Mouse (Mus musculus): ENCODE measurements around the gene Myt1l.
A peak's percentile ranks its signal among the peaks of the same experiment; 100 is the strongest.

The Myt1l gene

DNA sequence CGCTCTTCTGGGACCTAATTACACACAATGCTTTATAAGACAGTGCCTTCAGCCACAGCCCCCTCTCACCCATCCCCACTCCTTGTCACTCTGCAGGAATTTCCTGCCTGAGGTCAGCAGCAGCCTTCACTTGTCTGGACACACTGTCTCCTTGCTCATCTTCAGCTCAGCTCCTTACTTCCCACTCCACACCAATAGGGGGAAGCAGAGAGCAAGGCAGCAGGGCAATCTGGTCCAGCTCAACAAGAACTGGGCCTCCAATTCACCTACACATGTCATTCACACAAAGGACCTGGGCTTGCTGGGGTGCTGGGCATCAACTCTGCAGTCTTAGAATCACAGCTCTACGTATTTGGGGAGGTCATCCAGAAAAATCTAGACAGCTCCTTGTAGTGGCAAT lies 33.0 kb downstream of the Myt1l start:
- DNase-seq (ENCODE audit: low spot score in 2 of 2), result peak in 1 of 2 experiments; percentile 33

DNA sequence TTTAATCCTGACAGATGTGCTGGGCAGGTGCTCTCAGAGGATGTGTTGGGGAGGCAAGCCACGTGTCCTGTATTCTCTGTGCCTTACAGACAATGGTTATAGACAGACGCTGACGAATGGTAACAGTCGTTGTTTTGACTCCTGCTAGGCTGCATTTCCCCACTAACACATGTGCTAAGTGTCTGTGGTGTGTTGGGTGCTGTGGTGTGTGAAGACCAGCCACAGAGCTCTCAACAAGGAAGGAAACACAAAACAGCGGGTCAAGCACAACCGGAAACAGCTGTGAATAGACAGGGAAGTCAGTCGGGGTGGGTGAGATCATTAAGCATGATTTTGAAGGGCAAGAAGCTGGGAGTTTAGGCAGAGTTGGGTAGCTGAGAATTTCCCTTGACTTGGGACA lies 41.1 kb downstream of the Myt1l start:
- DNase-seq (ENCODE audit: low spot score in 2 of 2), result no peak

DNA sequence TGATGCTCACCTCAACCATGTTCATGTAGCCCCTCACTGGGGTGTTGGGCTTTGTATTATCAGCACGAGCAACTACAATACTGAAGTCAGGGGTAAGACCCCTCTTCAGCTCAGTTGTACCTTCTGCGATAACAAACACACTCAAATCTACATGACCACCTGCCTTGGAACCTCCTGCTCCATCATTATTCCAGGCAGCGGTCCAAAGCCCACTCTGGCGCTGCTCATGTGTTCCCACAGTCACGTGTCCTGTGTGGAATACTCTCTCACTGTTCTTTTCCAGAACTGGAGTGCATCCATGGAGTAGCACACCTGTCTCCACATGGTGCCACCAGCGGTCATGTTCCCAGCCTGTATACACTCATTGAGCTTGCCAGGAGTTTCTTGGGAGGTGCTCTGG lies 42.2 kb downstream of the Myt1l start:
- no peak for DNase-seq (ENCODE audit: low spot score in 2 of 2)

GRCm38 (mm10) chr12:29571613-29572012 lies 43.4 kb downstream of the Myt1l start:
- no peak for DNase-seq (ENCODE audit: low spot score in 2 of 2)

DNA sequence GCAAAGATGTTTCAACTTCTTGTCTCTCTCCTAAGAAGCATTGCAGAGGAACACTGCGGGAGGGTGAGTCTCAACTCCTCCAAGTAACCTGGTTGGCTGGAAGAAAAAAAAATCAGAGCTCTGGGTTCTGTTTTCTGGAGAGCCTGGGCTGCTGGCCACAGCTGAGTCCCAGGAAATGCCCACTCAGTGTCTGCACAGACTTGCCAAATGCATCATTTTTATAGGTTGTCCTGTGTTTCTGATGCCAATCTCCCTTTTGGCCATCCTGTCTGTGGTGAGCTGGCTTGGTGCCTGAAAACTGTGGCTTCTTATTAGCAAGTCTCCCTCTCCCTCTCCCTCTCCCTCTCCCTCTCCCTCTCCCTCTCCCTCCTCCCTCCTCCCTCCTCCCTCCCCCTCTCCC lies 65.6 kb downstream of the Myt1l start:
- DNase-seq (ENCODE audit: low spot score in 2 of 2), result peak in 1 of 2 experiments; percentile 32

DNA sequence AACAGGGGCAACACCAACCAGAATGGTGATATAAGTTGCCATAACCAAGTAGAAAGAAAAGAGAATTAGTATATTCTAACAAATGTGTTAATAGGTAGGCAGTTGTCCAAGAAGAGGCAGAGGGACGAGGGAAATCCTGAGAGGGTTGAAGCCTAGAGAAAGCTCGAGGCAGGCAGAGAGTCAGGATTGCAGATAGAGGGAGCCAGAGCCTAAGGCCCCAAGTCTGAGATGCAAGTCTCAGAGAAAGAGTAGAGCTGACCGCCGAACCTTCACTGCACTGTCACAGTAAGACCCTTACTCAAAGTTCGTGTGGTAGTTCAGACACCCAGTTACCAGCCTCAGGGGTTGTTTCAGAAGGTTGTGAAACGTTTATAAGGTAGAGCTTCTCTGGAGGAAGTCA lies 71.7 kb downstream of the Myt1l start:
- DNase-seq (ENCODE audit: low spot score in 2 of 2), result no peak

DNA sequence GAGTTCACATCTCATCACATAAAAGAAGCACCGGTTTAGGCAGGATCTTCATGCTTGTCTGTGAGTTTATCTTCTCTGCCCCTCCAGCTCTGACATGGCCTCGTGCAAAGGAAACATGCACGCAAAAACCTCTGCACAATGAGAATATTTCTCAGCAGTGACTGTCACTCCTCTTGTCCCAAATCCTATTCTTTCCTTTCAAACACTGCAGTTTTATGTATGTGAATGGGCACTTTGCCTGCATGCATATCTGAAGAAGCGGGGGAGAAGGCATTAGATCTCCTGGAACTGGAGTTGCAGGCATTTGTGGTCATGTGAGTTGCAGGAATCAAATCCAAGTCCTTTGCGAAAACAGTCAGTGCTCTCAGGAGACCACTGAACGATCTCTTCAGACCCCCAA lies 73.0 kb downstream of the Myt1l start:
- no peak for DNase-seq (ENCODE audit: low spot score in 2 of 2)

DNA sequence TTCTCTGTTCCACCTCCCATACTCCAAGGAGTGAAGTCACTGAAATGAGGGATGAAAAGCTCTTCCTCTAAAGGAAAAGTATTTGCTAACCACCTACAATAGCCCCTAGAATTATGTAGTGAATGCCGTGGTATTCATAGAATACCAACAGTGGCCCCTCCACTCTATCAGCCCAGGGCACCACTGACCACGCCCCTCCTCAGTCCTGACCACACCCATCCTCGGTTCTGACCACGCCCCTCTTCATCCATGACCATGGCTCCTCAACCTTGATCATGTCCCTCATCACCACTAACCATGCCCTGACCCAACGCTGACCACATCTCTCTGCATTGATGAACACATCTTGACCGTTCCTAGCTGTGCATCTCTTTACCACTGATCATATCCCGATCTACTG lies 76.5 kb downstream of the Myt1l start:
- DNase-seq (ENCODE audit: low spot score in 2 of 2), result no peak

- no peak for DNase-seq (ENCODE audit: low spot score in 2 of 2)
These were observed 76.9 kb downstream of the Myt1l start for GRCm38 (mm10) chr12:29605124-29605523.

DNA sequence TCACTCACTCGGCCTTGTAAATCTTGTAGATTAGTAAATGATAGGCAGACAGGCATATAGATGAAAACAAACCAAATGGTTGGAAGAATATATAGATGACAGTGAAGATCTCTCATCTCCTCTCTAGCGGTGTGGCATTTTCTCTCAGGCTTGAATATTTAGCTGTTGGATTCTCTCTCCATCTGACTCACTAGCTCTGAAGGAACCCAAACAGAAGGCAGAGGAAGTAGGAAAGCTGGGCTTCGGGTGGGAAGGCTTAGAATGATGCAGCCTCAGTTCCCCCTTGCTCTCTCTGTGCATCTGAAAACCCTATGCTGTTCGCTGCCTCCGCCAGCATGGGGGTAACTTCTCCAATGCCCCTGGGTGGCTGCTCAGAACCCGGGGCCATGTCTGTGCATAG lies 78.0 kb downstream of the Myt1l start:
- no peak for DNase-seq (ENCODE audit: low spot score in 2 of 2)

GRCm38 (mm10) chr12:29617746-29618145 lies 89.6 kb downstream of the Myt1l start:
- peak in 1 of 2 experiments; percentile 52 for DNase-seq (ENCODE audit: low spot score in 2 of 2)

DNA sequence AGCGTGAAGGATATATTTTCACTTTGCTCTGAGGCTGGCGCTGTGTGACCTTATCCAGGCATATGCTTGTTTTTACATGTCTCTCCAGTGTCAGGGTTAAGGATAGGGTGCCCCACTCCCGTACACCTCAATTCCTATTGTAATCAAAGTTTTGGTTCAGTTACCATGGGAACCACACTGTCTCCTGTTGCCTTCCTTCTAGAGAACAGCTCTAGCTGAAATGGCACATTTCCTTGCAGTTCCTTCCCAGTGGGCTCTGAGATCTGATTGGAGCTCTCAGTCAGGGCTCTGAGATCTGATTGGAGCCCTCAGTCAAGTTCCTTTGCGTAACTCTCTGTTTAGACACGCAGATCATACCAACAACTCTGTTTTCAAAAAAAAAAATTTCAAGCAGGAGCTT lies 93.3 kb downstream of the Myt1l start:
- DNase-seq (ENCODE audit: low spot score in 2 of 2), result no peak

- DNase-seq (ENCODE audit: low spot score in 2 of 2), result peak in 1 of 2 experiments; percentile 43
These were observed 100.0 kb downstream of the Myt1l start for GRCm38 (mm10) chr12:29627956-29628750.

- DNase-seq (ENCODE audit: low spot score in 2 of 2), result no peak
These were observed 101.8 kb downstream of the Myt1l start for GRCm38 (mm10) chr12:29629875-29630538.

DNA sequence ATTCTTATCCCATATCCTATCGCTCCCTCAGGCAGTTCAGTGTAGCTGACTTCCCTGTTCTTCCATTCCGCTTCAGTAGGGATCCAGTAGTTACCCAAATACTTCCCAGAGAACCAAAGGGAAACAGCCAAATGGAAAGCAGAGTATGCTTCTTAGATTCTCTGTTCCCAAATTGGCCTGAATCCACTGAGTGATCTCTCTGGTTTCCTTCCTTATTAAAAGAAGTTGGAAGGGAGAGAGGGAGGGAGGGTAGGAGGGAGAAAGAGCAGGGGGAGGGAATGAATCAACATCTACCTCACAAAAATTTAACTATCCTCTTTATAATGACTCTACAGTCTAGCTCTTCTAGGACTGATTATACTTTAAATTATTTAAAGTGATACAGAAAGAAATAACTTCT lies 106.3 kb downstream of the Myt1l start:
- DNase-seq (ENCODE audit: low spot score in 2 of 2), result no peak

DNA sequence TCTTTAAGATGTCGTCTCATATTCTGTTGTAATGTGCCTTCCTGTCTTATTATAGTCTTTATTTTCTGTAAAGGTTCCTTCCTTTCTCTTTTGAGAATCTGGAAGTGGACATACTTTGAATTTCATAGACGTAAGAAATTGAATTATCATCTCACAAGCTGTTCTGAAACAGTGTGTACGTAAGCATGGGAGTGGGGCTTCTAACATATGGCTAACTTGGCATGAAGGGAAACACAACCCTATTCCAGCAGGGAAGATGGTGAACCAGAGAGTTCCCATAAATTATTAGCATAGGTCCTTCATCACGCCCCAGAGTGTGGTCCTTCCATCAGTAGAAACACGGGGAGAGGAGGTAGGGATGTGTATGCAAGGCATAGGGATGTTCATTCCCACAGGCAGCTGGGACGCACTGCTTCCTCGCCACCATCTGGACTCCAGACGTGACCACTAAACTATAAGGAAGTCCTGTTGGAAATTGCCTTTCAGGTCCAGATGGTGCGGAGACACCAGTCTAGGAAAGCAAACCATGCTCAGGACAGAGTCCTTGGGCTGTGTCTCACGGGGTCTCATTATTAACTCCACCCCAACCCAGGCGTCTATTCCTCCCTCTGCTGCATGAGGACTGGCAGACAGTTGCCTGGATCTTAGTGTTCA lies 111.5 kb downstream of the Myt1l start:
- no peak for DNase-seq (ENCODE audit: low spot score in 2 of 2)

DNA sequence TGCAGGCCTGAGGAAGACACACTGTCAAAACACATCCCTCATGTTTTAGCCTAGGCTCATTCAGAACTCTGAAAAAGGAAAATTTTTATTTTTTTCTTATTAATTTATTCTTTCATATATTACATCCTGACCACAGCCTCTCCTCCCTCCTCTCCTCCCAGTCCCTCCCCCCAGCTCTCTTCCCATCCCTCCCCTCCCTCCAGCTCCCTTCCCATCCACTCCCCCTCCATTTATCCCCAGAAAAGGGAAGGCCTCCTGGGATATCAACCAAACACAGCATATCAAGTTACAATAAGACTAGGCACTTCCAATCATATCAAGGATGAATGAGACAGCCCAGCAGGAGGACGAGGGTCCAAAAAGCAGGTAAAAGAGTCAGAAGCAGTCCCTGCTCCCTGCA lies 112.0 kb downstream of the Myt1l start:
- DNase-seq (ENCODE audit: low spot score in 2 of 2), result no peak

DNA sequence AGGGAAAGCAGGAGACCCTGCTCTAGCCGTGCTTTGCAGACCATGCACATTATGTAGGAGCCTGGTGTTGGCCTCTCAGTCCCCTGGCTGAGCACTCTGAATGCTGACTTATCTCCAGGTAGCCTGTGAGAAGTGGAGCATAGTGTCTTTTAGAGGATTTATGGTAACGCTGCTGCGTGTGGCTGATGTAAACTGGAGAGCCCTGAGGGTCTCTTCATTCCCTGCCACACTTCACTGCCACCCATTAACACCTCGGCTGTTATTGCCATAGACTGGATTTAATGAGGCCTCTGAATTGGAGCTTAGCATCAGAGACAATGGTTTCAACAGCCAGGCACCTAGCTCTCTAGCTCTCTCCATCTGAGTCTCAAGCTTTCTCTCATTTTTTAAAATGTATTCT lies 114.7 kb downstream of the Myt1l start:
- DNase-seq (ENCODE audit: low spot score in 2 of 2), result no peak

- DNase-seq (ENCODE audit: low spot score in 2 of 2), result no peak
These were observed 115.9 kb downstream of the Myt1l start for GRCm38 (mm10) chr12:29644091-29644490.

DNA sequence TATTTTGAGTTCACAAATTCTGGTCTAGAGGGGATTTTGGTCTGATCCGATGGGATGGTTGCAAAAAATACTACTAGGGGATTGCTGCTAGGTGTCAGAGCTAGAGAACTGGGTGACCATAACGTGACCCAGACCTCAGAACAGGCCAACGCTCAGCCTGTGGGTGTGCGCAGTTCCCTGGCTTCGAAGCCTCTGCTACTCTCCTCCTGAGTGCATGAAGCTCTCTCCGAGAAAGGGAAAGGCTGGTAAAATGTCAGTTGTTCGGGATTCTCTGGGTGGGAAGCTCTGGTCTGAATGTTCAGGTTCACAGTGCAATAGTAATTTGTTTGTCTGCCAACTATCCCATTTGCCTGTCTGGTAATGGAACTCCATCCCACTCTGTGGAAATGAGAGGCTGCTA lies 116.5 kb downstream of the Myt1l start:
- DNase-seq (ENCODE audit: low spot score in 2 of 2), result no peak

GRCm38 (mm10) chr12:29649510-29650152 lies 121.4 kb downstream of the Myt1l start:
- no peak for DNase-seq (ENCODE audit: low spot score in 2 of 2)

DNA sequence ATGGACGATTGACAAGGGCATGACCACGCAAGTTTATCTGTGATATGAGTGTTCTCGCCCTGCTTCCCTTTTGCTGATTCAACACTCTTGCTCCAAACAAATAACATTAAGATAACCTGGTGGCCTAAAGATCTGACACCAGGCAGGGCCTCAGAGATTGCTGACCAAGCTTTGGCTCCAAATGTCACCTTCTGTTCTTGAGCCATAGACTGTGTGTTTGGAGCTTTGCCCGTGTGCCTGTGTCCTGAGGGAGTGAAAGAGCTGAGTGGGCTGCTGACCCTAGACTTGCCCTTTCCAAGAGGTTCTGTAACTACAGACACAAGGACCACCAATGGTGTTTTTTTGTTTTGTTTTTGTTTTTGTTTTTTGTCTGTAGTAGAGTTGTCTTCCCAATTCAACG lies 124.3 kb downstream of the Myt1l start:
- DNase-seq (ENCODE audit: low spot score in 2 of 2), result no peak
